Mouse (Mus musculus): ENCODE measurements around the gene Pwwp2b. TPM values are rescaled to one million over a fixed set of nuclear protein-coding genes. Genes with fewer than 3 reads are reported as not detected.

Gene Pwwp2b
- polyA plus RNA-seq, 1 experiment from 2014 or later: 10.1 TPM

Other genes with a start within 250 kb of the Pwwp2b start
- gene Dpysl4, start 162.5 kb upstream of the Pwwp2b start, polyA plus RNA-seq (2016; fragmentation: Nextera tagmentation; extraction: Ambion mirVana): 52.8 and 62.3 TPM in 2 replicates
- gene Lrrc27, start 35.5 kb upstream of the Pwwp2b start, polyA plus RNA-seq (2016; fragmentation: Nextera tagmentation; extraction: Ambion mirVana): 2.6 and 2.7 TPM in 2 replicates
- 0.26 and 0.31 TPM in 2 replicates for gene Stk32c, start 35.2 kb upstream of the Pwwp2b start, polyA plus RNA-seq (2016; fragmentation: Nextera tagmentation; extraction: Ambion mirVana)
- 29.9 and 34.1 TPM in 2 replicates for gene Inpp5a, start 140.6 kb downstream of the Pwwp2b start, polyA plus RNA-seq (2016; fragmentation: Nextera tagmentation; extraction: Ambion mirVana)

All from embryonic facial prominence, embryonic 12.5 days (tissue).